Mouse (Mus musculus) limb, embryonic 15.5 days (tissue): ENCODE data around the gene Neurog1. TPM values are rescaled to one million over a fixed set of nuclear protein-coding genes. Genes with fewer than 3 reads are reported as not detected.

Source experiments
- ATAC-seq: fragments of 200-750 bp; cut with Nextera tagmentation; 2 replicates; pipeline ENCODE4 v1.8.0; 2017; ENCODE audit warnings: low read depth, moderate TSS enrichment; ENCODE audit not compliant: insufficient number of reproducible peaks, low FRiP score, low TSS enrichment
- H3K27ac ChIP-seq: fragments of 300-500 bp; sonication (generic); 2 replicates; pipeline ENCODE4 v1.5.1; 2015; ENCODE audit warnings: moderate library complexity, mild to moderate bottlenecking, inconsistent platforms
- H3K27me3 ChIP-seq: fragments of 300-500 bp; sonication (generic); 2 replicates; pipeline ENCODE4 v1.6.1; 2015; ENCODE audit warnings: inconsistent platforms
- H3K36me3 ChIP-seq: fragments of 300-500 bp; sonication (generic); 2 replicates; pipeline ENCODE4 v1.6.1; 2015; ENCODE audit warnings: inconsistent platforms
- H3K4me1 ChIP-seq: fragments of 300-500 bp; sonication (generic); 2 replicates; pipeline ENCODE4 v1.6.1; 2015; ENCODE audit warnings: inconsistent platforms
- H3K4me2 ChIP-seq: fragments of 300-500 bp; sonication (generic); 2 replicates; pipeline ENCODE4 v1.6.1; 2015; ENCODE audit warnings: mild to moderate bottlenecking, inconsistent platforms
- H3K4me3 ChIP-seq: fragments of 300-500 bp; sonication (generic); 2 replicates; pipeline ENCODE4 v1.5.1; 2015; ENCODE audit warnings: mild to moderate bottlenecking, inconsistent platforms
- H3K9ac ChIP-seq: fragments of 300-500 bp; sonication (generic); 2 replicates; pipeline ENCODE4 v1.6.1; 2015; ENCODE audit warnings: inconsistent platforms
- H3K9me3 ChIP-seq: fragments of 300-500 bp; sonication (generic); 2 replicates; pipeline ENCODE4 v1.6.1; 2016; ENCODE audit warnings: inconsistent platforms
- WGBS: fragments of 180-500 bp; shearing (Covaris S2); methylation state at CpG from one replicate; pipeline ENCODE4 v1.1.7; 2015; 5-methylcytosine and 5-hydroxymethylcytosine counted together
- polyA plus RNA-seq: library from polyadenylated mRNA; unstranded; fragments of >200 nt; fragmentation: Nextera tagmentation; extraction: Ambion mirVana; gene quantifications from 2 replicates; pipeline ENCODE4 v1.2.1, GENCODE M21; 2015

Neurog1 gene
- polyA plus RNA-seq, 1 experiment from 2014 or later = not detected

- H3K27me3 ChIP-seq = peaks cover 99% of the 10 kb centered on the region
- H3K4me2 ChIP-seq = no peak overlapping the region
- H3K9ac ChIP-seq = no peak overlapping the region
- WGBS = 14% methylated on average over 14 of the region's 14 CpGs
- H3K27ac ChIP-seq = no peak overlapping the region
- ATAC-seq = no peak
- no peaks in the 10 kb centered on the region for H3K36me3 ChIP-seq
- peaks cover 16% of the 10 kb centered on the region for H3K4me1 ChIP-seq
- no peak overlapping the region for H3K4me3 ChIP-seq
- H3K9me3 ChIP-seq = no peaks in the 10 kb centered on the region
Observed at GRCm38 (mm10) chr13:56256716-56257299, 4.8 kb upstream of the Neurog1 start.

- H3K4me3 ChIP-seq = no peak overlapping the region
Observed at GRCm38 (mm10) chr13:56253379-56253778, 1.4 kb upstream of the Neurog1 start.

GRCm38 (mm10) chr13:56252783-56253182 lies 820 bp upstream of the Neurog1 start:
- Histone ChIP-seq H3K9ac (no peak overlapping the region), H3K4me3 (peak overlapping the region; percentile 39; the same call in 1 of the 2 replicates), H3K27me3 (peaks cover 100% of the 10 kb centered on the region), H3K4me2 (no peak overlapping the region), H3K36me3 (no peaks in the 10 kb centered on the region), H3K4me1 (peaks cover 13% of the 10 kb centered on the region), H3K27ac (no peak overlapping the region), H3K9me3 (no peaks in the 10 kb centered on the region)
- WGBS = 11% methylated on average over 8 of the region's 8 CpGs
- no peak for ATAC-seq

More at GRCm38 (mm10) chr13:56253379-56253778, 1.4 kb upstream of the Neurog1 start:
- Histone ChIP-seq H3K36me3 (no peaks in the 10 kb centered on the region), H3K27me3 (peaks cover 99% of the 10 kb centered on the region), H3K9ac (no peak overlapping the region), H3K9me3 (no peaks in the 10 kb centered on the region), H3K4me1 (peaks cover 14% of the 10 kb centered on the region), H3K4me2 (no peak overlapping the region), H3K27ac (no peak overlapping the region)
- WGBS = 20% methylated on average over 3 of the region's 3 CpGs
- ATAC-seq = no peak

GRCm38 (mm10) chr13:56251176-56251923 lies 613 bp downstream of the Neurog1 start:
- WGBS = under 1% methylated on average over 59 of the region's 59 CpGs
- Histone ChIP-seq H3K4me1 (peaks cover 13% of the 10 kb centered on the region), H3K36me3 (no peaks in the 10 kb centered on the region), H3K9ac (no peak overlapping the region), H3K4me2 (peak overlapping the region; percentile 70), H3K27me3 (peaks cover 100% of the 10 kb centered on the region), H3K27ac (no peak overlapping the region), H3K9me3 (no peaks in the 10 kb centered on the region), H3K4me3 (peak overlapping the region; percentile 39)
- no peak for ATAC-seq

- no peaks in the 10 kb centered on the region for H3K9me3 ChIP-seq
- WGBS = 2% methylated on average over 14 of the region's 14 CpGs
- no peak overlapping the region for H3K4me3 ChIP-seq
- ATAC-seq = no peak
- no peak overlapping the region for H3K27ac ChIP-seq
- H3K4me1 ChIP-seq = peaks cover 13% of the 10 kb centered on the region
- H3K27me3 ChIP-seq = peaks cover 100% of the 10 kb centered on the region
- H3K36me3 ChIP-seq = no peaks in the 10 kb centered on the region
- no peak overlapping the region for H3K4me2 ChIP-seq
- H3K9ac ChIP-seq = no peak overlapping the region
Observed at GRCm38 (mm10) chr13:56250551-56251161, 1.3 kb downstream of the Neurog1 start.

- peaks cover 92% of the 10 kb centered on the region for H3K27me3 ChIP-seq
- H3K4me2 ChIP-seq = no peak overlapping the region
- H3K36me3 ChIP-seq = no peaks in the 10 kb centered on the region
- no peak overlapping the region for H3K9ac ChIP-seq
- H3K4me3 ChIP-seq = no peak overlapping the region
- peaks cover 13% of the 10 kb centered on the region for H3K4me1 ChIP-seq
- ATAC-seq = no peak
- H3K27ac ChIP-seq = no peak overlapping the region
- 2% methylated on average over 13 of the region's 13 CpGs for WGBS
- H3K9me3 ChIP-seq = no peaks in the 10 kb centered on the region
Observed at GRCm38 (mm10) chr13:56249593-56250341, 2.2 kb downstream of the Neurog1 start.

- Histone ChIP-seq H3K9me3 (no peaks in the 10 kb centered on the region), H3K4me2 (no peak overlapping the region), H3K36me3 (no peaks in the 10 kb centered on the region), H3K4me3 (no peak overlapping the region), H3K4me1 (no peaks in the 10 kb centered on the region), H3K27me3 (peaks cover 25% of the 10 kb centered on the region), H3K9ac (no peak overlapping the region), H3K27ac (no peak overlapping the region)
- ATAC-seq = no peak
- 81% methylated on average over 5 of the region's 5 CpGs for WGBS
Observed at GRCm38 (mm10) chr13:56243104-56243503, 8.9 kb downstream of the Neurog1 start.

GRCm38 (mm10) chr13:56240012-56240770 lies 11.8 kb downstream of the Neurog1 start:
- WGBS = 50% methylated on average over 16 of the region's 16 CpGs
- ATAC-seq = no peak
- H3K9ac ChIP-seq = no peak overlapping the region
- H3K27me3 ChIP-seq = peaks cover 4% of the 10 kb centered on the region; the same call in 1 of the 2 replicates
- no peaks in the 10 kb centered on the region for H3K36me3 ChIP-seq
- no peak overlapping the region for H3K27ac ChIP-seq
- no peak overlapping the region for H3K4me2 ChIP-seq
- no peaks in the 10 kb centered on the region for H3K9me3 ChIP-seq
- no peaks in the 10 kb centered on the region for H3K4me1 ChIP-seq
- no peak overlapping the region for H3K4me3 ChIP-seq

GRCm38 (mm10) chr13:56237905-56238304 lies 14.1 kb downstream of the Neurog1 start:
- WGBS = 77% methylated on average over 10 of the region's 10 CpGs
- Histone ChIP-seq H3K27ac (no peak overlapping the region), H3K36me3 (no peaks in the 10 kb centered on the region), H3K27me3 (peaks cover 16% of the 10 kb centered on the region; the same call in 1 of the 2 replicates), H3K4me3 (no peak overlapping the region), H3K4me2 (no peak overlapping the region), H3K9me3 (no peaks in the 10 kb centered on the region), H3K9ac (no peak overlapping the region), H3K4me1 (no peaks in the 10 kb centered on the region)
- no peak for ATAC-seq

GRCm38 (mm10) chr13:56236194-56236593 lies 15.8 kb downstream of the Neurog1 start:
- Histone ChIP-seq H3K4me1 (no peaks in the 10 kb centered on the region), H3K36me3 (no peaks in the 10 kb centered on the region), H3K27ac (no peak overlapping the region), H3K27me3 (peaks cover 22% of the 10 kb centered on the region; the same call in 1 of the 2 replicates), H3K4me3 (no peak overlapping the region), H3K9ac (no peak overlapping the region), H3K9me3 (no peaks in the 10 kb centered on the region), H3K4me2 (no peak overlapping the region)
- 16% methylated on average over 7 of the region's 7 CpGs for WGBS
- no peak for ATAC-seq

GRCm38 (mm10) chr13:56228790-56229189 lies 23.2 kb downstream of the Neurog1 start:
- no peak overlapping the region for H3K4me2 ChIP-seq
- H3K36me3 ChIP-seq = no peaks in the 10 kb centered on the region
- H3K9ac ChIP-seq = no peak overlapping the region
- H3K9me3 ChIP-seq = no peaks in the 10 kb centered on the region
- WGBS = 7% methylated on average over 6 of the region's 7 CpGs
- H3K4me1 ChIP-seq = peaks cover 7% of the 10 kb centered on the region
- peaks cover 49% of the 10 kb centered on the region for H3K27me3 ChIP-seq
- no peak for ATAC-seq
- H3K27ac ChIP-seq = no peak overlapping the region
- no peak overlapping the region for H3K4me3 ChIP-seq
